In the genomic region with DNA sequence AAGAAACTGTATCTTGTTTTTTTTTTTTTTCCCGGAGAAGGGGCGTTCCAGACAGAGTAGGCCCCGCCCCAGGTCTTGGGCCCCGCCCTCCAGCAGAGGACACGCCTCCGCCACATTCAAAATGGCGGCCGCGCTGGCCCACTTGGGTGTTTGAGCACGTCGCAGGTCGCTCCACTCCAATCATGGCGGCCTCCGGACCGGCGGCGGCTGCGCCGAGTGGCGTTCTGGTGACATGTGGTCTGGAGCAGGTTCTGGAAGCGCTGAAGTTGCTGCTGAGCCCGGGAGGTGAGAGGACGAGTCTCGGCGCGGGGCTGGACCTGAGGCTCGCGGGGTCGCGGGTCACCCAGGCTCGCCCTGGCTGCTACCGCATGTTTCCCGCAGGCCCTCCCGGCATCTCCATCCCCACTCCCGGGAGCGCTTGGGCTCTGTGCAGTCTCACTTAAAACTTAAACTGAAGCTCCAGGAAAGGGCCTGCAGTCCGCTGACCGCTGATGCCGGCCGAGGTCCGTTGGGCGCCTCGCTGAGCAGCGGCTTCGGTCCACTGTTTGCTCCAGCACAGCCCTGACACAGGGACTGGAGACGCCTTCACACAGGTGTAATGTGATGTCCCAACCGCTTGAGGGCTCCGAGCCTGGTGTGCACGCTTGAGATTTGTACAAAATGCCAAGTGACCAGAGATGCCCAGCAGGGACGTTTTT, we compare ENCODE assay signal across 7 mouse cellular contexts. TPM values are rescaled to one million over a fixed set of nuclear protein-coding genes. Genes with fewer than 3 reads are reported as not detected.
DNase-seq lines count a peak whose midpoint lies in the region; ATAC-seq and TF ChIP-seq lines count a peak whose summit lies in the region.

TSS of gene Tango6 (plus strand) at position 98 of the 698 bp plus-strand sequence.

- peak; percentile 91 for ATAC-seq in embryonic facial prominence, embryonic 11.5 days (replicated peaks; ENCODE audit: insufficient number of reproducible peaks, low FRiP score, low TSS enrichment, low read depth)
- ATAC-seq in limb, embryonic 12.5 days (ENCODE audit: insufficient number of reproducible peaks, insufficient read depth, low FRiP score, low TSS enrichment, low read depth): peak; percentile 90
- ATAC-seq in midbrain, embryonic 15.5 days (replicated peaks): peak; percentile 95

- peak within 1 kb of the TSS; percentile 91 for H3K9ac ChIP-seq in embryonic facial prominence, embryonic 11.5 days (replicated peaks; ENCODE audit: low read length)
- peak within 1 kb of the TSS; percentile 84 for H3K9ac ChIP-seq in limb, embryonic 12.5 days (replicated peaks)
- H3K9ac ChIP-seq in midbrain, embryonic 15.5 days: peak within 1 kb of the TSS; percentile 72

- no peaks in the 10 kb centered on the region for H3K4me1 ChIP-seq in embryonic facial prominence, embryonic 11.5 days (ENCODE audit: control insufficient read depth, insufficient read depth, low read length)
- no peaks in the 10 kb centered on the region; the same call in 1 of the 2 replicates for H3K4me1 ChIP-seq in kidney, adult 2 months (ENCODE audit: control insufficient read depth, insufficient read depth, low read length)
- peaks cover 11% of the 10 kb centered on the region for H3K4me1 ChIP-seq in limb, embryonic 12.5 days (replicated peaks)
- no peaks in the 10 kb centered on the region for H3K4me1 ChIP-seq in midbrain, embryonic 15.5 days
- H3K4me1 ChIP-seq in spleen, adult 2 months (ENCODE audit: control insufficient read depth, insufficient read depth, insufficient read length): peaks cover 3% of the 10 kb centered on the region; the same call in 1 of the 2 replicates

- under 1% methylated on average over 49 of the region's 50 CpGs for WGBS in embryonic facial prominence, embryonic 11.5 days
- under 1% methylated on average over 50 of the region's 50 CpGs for WGBS in kidney, adult 2 months
- under 1% methylated on average over 50 of the region's 50 CpGs for WGBS in limb, embryonic 12.5 days
- under 1% methylated on average over 50 of the region's 50 CpGs for whole genome bisulfite sequencing in midbrain, embryonic 15.5 days
- WGBS in spleen, adult 2 months: 1% methylated on average over 50 of the region's 50 CpGs

- H3K27me3 ChIP-seq in embryonic facial prominence, embryonic 11.5 days (ENCODE audit: control insufficient read depth, insufficient read depth, low read length): no peaks in the 10 kb centered on the region
- no peaks in the 10 kb centered on the region for H3K27me3 ChIP-seq in kidney, adult 2 months (replicated peaks; ENCODE audit: control insufficient read depth, insufficient read depth, low read length)
- no peaks in the 10 kb centered on the region for H3K27me3 ChIP-seq in limb, embryonic 12.5 days
- no peaks in the 10 kb centered on the region for H3K27me3 ChIP-seq in midbrain, embryonic 15.5 days (replicated peaks)
- H3K27me3 ChIP-seq in spleen, adult 2 months (ENCODE audit: control insufficient read depth, insufficient read depth, low read length): no peaks in the 10 kb centered on the region

- peak; percentile 96 for DNase-seq in adrenal gland, postnatal 14 days
- peak; percentile 91 for DNase-seq in embryonic facial prominence, embryonic 11.5 days (ENCODE audit: low spot score)
- peak; percentile 98 for DNase-seq in heart, adult 11 months
- DNase-seq in kidney, adult 2 months: peak; percentile 95
- DNase-seq in spleen, adult 2 months (ENCODE audit: low read depth in 1 of 2, low spot score in 2 of 2): peak; percentile 69 to 90

- H3K27ac ChIP-seq in embryonic facial prominence, embryonic 11.5 days (replicated peaks; ENCODE audit: low read depth, low read length): peak within 1 kb of the TSS; percentile 91
- peak within 1 kb of the TSS; percentile 79 for H3K27ac ChIP-seq in kidney, adult 2 months (ENCODE audit: insufficient read depth, low read depth, low read length)
- peak within 1 kb of the TSS; percentile 96 for H3K27ac ChIP-seq in limb, embryonic 12.5 days
- H3K27ac ChIP-seq in midbrain, embryonic 15.5 days: peak within 1 kb of the TSS; percentile 94
- H3K27ac ChIP-seq in spleen, adult 2 months (ENCODE audit: insufficient read depth, low read length): peak within 1 kb of the TSS; percentile 70

- H3K4me2 ChIP-seq in embryonic facial prominence, embryonic 11.5 days (ENCODE audit: low read depth, low read length): peak within 1 kb of the TSS; percentile 50
- peak within 1 kb of the TSS; percentile 53 for H3K4me2 ChIP-seq in limb, embryonic 12.5 days
- peak within 1 kb of the TSS; percentile 59 for H3K4me2 ChIP-seq in midbrain, embryonic 15.5 days

- no peaks in the 10 kb centered on the region for H3K36me3 ChIP-seq in embryonic facial prominence, embryonic 11.5 days (replicated peaks; ENCODE audit: control insufficient read depth, insufficient read depth, low read depth, low read length)
- no peaks in the 10 kb centered on the region for H3K36me3 ChIP-seq in kidney, adult 2 months (ENCODE audit: control insufficient read depth, insufficient read depth, low read length)
- no peaks in the 10 kb centered on the region for H3K36me3 ChIP-seq in limb, embryonic 12.5 days
- no peaks in the 10 kb centered on the region for H3K36me3 ChIP-seq in midbrain, embryonic 15.5 days (replicated peaks)
- no peaks in the 10 kb centered on the region for H3K36me3 ChIP-seq in spleen, adult 2 months (ENCODE audit: control insufficient read depth, insufficient read depth, low read length)

- TF ChIP-seq CTCF in kidney, adult 2 months (conservative IDR thresholded peaks at IDR 0.05; ENCODE audit: insufficient read depth, insufficient read length, low read depth, low read length): peak; percentile 78
- peak; percentile 64; the same call in 1 of the 2 replicates for TF ChIP-seq CTCF in spleen, adult 2 months (IDR thresholded peaks at IDR 0.05; ENCODE audit: extremely low read depth, insufficient read depth, insufficient read length, insufficient replicate concordance)

- no peaks in the 10 kb centered on the region for H3K9me3 ChIP-seq in embryonic facial prominence, embryonic 11.5 days (replicated peaks; ENCODE audit: control insufficient read depth, low read length)
- peaks cover 5% of the 10 kb centered on the region; the same call in 1 of the 2 replicates for H3K9me3 ChIP-seq in limb, embryonic 12.5 days
- H3K9me3 ChIP-seq in midbrain, embryonic 15.5 days: no peaks in the 10 kb centered on the region

- peak within 1 kb of the TSS; percentile 74 for H3K4me3 ChIP-seq in embryonic facial prominence, embryonic 11.5 days (ENCODE audit: low read depth, low read length)
- peak within 1 kb of the TSS; percentile 76 for H3K4me3 ChIP-seq in kidney, adult 2 months (ENCODE audit: insufficient read depth, low read depth, low read length)
- peak within 1 kb of the TSS; percentile 71 for H3K4me3 ChIP-seq in limb, embryonic 12.5 days (replicated peaks)
- H3K4me3 ChIP-seq in midbrain, embryonic 15.5 days: peak within 1 kb of the TSS; percentile 63
- H3K4me3 ChIP-seq in spleen, adult 2 months (ENCODE audit: extremely low read depth, insufficient read depth, insufficient read length): peak within 1 kb of the TSS; percentile 62

- peak; percentile 51 for TF ChIP-seq POLR2A in kidney, adult 2 months (IDR thresholded peaks at IDR 0.05; ENCODE audit: low read depth, low read length)
- peak; percentile 64 for TF ChIP-seq POLR2A in spleen, adult 2 months (IDR thresholded peaks at IDR 0.05; ENCODE audit: low read depth, low read length)

RNA-seq across cellular contexts. Expression of gene Tango6, which starts in this region (rescaled TPM):
- total RNA-seq in adrenal gland, postnatal 14 days (2021): 8.4 and 9.7 TPM in 2 replicates
- 6.7 and 6.9 TPM in 2 replicates for polyA plus RNA-seq in embryonic facial prominence, embryonic 11.5 days (2014; fragmentation: Nextera tagmentation; extraction: Ambion mirVana)
- polyA plus RNA-seq in kidney, adult 2 months (2012; rRNA removed): 6.1 TPM in 2 replicates
- polyA plus RNA-seq in limb, embryonic 12.5 days (2016; fragmentation: Nextera tagmentation; extraction: Ambion mirVana): 12.8 and 13.3 TPM in 2 replicates
- polyA plus RNA-seq in midbrain, embryonic 15.5 days (2015; fragmentation: Nextera tagmentation; extraction: Ambion mirVana): 6.4 and 6.8 TPM in 2 replicates
- polyA plus RNA-seq in spleen, adult 2 months (2012; rRNA removed): 3.6 and 3.7 TPM in 2 replicates

Comparison
In these comparisons a context has a peak if more than half of its experiments do, and no peak if none do; other contexts are left out.
1. Peak in every context shown above with its lines: DNase-seq, ATAC-seq, H3K4me3 ChIP-seq and H3K27ac ChIP-seq.